Mouse (Mus musculus) stomach, postnatal 0 days (tissue): ENCODE data around the gene Wdfy4.

Source experiments
- CTCF ChIP-seq: IDR thresholded peaks from 2 replicates; pipeline ENCODE4 v1.5.1; 2016; ENCODE audit warnings: antibody characterized with exemption, low read depth, mild to moderate bottlenecking, moderate library complexity
- EP300 ChIP-seq: optimal IDR thresholded peaks from 2 replicates; pipeline ENCODE3; 2016; ENCODE audit warnings: antibody characterized with exemption

DNA sequence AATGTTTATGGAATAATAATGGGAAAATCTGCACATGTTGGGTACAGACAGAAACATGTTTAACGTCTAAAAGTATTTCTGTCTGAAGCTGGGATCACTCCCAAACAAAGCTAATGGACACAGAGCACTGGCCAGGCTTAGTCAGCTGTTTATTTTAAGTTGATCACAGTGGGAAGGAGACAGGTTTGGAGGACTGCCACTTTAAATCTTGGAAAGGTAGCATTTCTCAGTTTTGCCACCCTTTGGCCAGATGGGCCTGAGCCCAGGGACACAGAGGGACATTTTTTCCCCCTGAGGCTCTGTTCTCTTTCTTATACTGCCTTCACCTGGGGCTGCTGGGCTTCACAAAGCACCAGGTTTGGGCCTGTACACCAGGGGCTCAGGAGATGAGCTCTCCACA lies 103.0 kb downstream of the Wdfy4 start:
- TF ChIP-seq CTCF: no peak
- TF ChIP-seq EP300: no peak
